Comparison of ENCODE assay signal across 23 mouse cellular contexts in the genomic region with DNA sequence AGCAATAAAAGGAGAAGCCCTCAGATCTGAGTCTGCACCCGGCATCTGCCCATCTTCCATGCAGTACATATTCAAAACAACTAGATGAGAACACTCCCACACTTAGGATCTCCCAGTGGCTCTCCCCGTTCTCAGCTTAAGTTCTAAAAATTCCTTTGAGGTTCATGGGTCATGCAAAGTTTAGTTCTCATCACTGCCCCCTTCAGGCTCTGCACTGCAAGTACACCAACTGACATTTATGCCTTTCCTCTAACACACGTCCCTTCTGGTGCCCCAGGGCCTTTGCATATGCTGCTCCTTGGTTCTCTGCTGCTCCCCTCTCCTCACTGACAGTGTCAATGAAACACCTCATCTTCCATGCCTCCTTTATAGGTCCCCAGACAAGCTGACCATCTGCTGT.
DNase-seq lines count a peak whose midpoint lies in the region; ATAC-seq and TF ChIP-seq lines count a peak whose summit lies in the region.
"Had no signal": no experiment of that assay in that cellular context is flagged by ENCODE, and none has a peak within 500 bp of the region (broad histone marks: within the 10 kb centered on the region; RNA-seq: fewer than 3 reads in every experiment).

No protein-coding gene starts in this region.

- no peak overlapping the region for H3K27ac ChIP-seq in intestine, postnatal 0 days (ENCODE audit: low read depth, low read length)
- H3K27ac ChIP-seq in intestine, embryonic 15.5 days = no peak overlapping the region
- H3K27ac ChIP-seq in liver, embryonic 14.5 days = no peak overlapping the region
- no peak overlapping the region for H3K27ac ChIP-seq in liver, postnatal 0 days (ENCODE audit: low read depth)
- H3K27ac ChIP-seq: hindbrain, embryonic 12.5 days; limb, embryonic 10.5 days; lung, embryonic 15.5 days; macrophage; neural tube, embryonic 15.5 days had no signal

- no peak overlapping the region for H3K9ac ChIP-seq in intestine, postnatal 0 days (ENCODE audit: low read depth, low read length)
- H3K9ac ChIP-seq in intestine, embryonic 15.5 days = no peak overlapping the region
- H3K9ac ChIP-seq in liver, embryonic 14.5 days (replicated peaks) = no peak overlapping the region
- H3K9ac ChIP-seq in liver, postnatal 0 days (replicated peaks) = no peak overlapping the region
- H3K9ac ChIP-seq: hindbrain, embryonic 12.5 days; lung, embryonic 15.5 days; neural tube, embryonic 15.5 days had no signal

- no peaks in the 10 kb centered on the region for H3K36me3 ChIP-seq in intestine, postnatal 0 days (ENCODE audit: control insufficient read depth, insufficient read depth)
- no peaks in the 10 kb centered on the region for H3K36me3 ChIP-seq in intestine, embryonic 15.5 days
- no peaks in the 10 kb centered on the region for H3K36me3 ChIP-seq in liver, embryonic 14.5 days (replicated peaks; ENCODE audit: control insufficient read depth, insufficient read depth, low read depth)
- H3K36me3 ChIP-seq in liver, postnatal 0 days (replicated peaks; ENCODE audit: insufficient read depth, low read length) = no peaks in the 10 kb centered on the region
- H3K36me3 ChIP-seq in E14TG2a.4 (ENCODE audit: insufficient read depth, low read length) = no peaks in the 10 kb centered on the region
- H3K36me3 ChIP-seq: limb, embryonic 10.5 days; lung, embryonic 15.5 days; neural tube, embryonic 15.5 days had no signal

- peak; percentile 26; the same call in 1 of the 2 replicates for TF ChIP-seq CTCF in intestine, postnatal 0 days (IDR thresholded peaks at IDR 0.05; ENCODE audit: low read depth)
- peak; percentile 39 for TF ChIP-seq CTCF in liver, embryonic 14.5 days (IDR thresholded peaks at IDR 0.05; ENCODE audit: low read depth)
- no peak for TF ChIP-seq CTCF in liver, postnatal 0 days (IDR thresholded peaks at IDR 0.05; ENCODE audit: low read depth)
- TF ChIP-seq CTCF in E14TG2a.4 (conservative IDR thresholded peaks at IDR 0.05; ENCODE audit: low read length) = peak; percentile 39

- WGBS in intestine, postnatal 0 days = 60% methylated on average over 3 of the region's 3 CpGs
- 64% methylated on average over 3 of the region's 3 CpGs for WGBS in intestine, embryonic 15.5 days
- WGBS in liver, embryonic 14.5 days (ENCODE audit: insufficient replicate concordance) = 56% methylated on average over 3 of the region's 3 CpGs
- WGBS in liver, postnatal 0 days (ENCODE audit: insufficient replicate concordance) = 56% methylated on average over 3 of the region's 3 CpGs

- no peak for ATAC-seq in intestine, postnatal 0 days
- no peak for ATAC-seq in intestine, embryonic 15.5 days
- ATAC-seq in liver, embryonic 14.5 days (ENCODE audit: insufficient read depth) = no peak
- ATAC-seq in liver, postnatal 0 days = no peak
- ATAC-seq: forebrain, embryonic 16.5 days; inflammation-experienced regulatory T-cells, adult 6 months; midbrain, embryonic 16.5 days had no signal

- H3K4me2 ChIP-seq in intestine, postnatal 0 days (replicated peaks; ENCODE audit: low read depth) = no peak overlapping the region
- no peak overlapping the region for H3K4me2 ChIP-seq in intestine, embryonic 15.5 days (replicated peaks)
- H3K4me2 ChIP-seq in liver, embryonic 14.5 days (ENCODE audit: low read depth) = no peak overlapping the region
- no peak overlapping the region for H3K4me2 ChIP-seq in liver, postnatal 0 days (ENCODE audit: low read depth, low read length)
- H3K4me2 ChIP-seq: hindbrain, embryonic 12.5 days; lung, embryonic 15.5 days; neural tube, embryonic 15.5 days had no signal

- TF ChIP-seq EP300 in liver, embryonic 14.5 days (IDR thresholded peaks at IDR 0.05; ENCODE audit: low read depth) = no peak
- no peak for TF ChIP-seq EP300 in liver, postnatal 0 days (IDR thresholded peaks at IDR 0.05; ENCODE audit: low read depth)

- no peaks in the 10 kb centered on the region for H3K9me3 ChIP-seq in intestine, postnatal 0 days (ENCODE audit: control insufficient read depth)
- H3K9me3 ChIP-seq in intestine, embryonic 15.5 days = no peaks in the 10 kb centered on the region
- H3K9me3 ChIP-seq in liver, embryonic 14.5 days (ENCODE audit: control insufficient read depth, low read length) = no peaks in the 10 kb centered on the region; the same call in 1 of the 2 replicates
- H3K9me3 ChIP-seq in liver, postnatal 0 days (ENCODE audit: low read length) = peaks cover 3% of the 10 kb centered on the region; the same call in 1 of the 2 replicates
- no peaks in the 10 kb centered on the region for H3K9me3 ChIP-seq in E14TG2a.4 (ENCODE audit: low read length)
- H3K9me3 ChIP-seq: limb, embryonic 10.5 days; lung, embryonic 15.5 days had no signal

- H3K27me3 ChIP-seq in intestine, postnatal 0 days (replicated peaks; ENCODE audit: control insufficient read depth, insufficient read depth, low read length) = no peaks in the 10 kb centered on the region
- H3K27me3 ChIP-seq in intestine, embryonic 15.5 days (replicated peaks) = no peaks in the 10 kb centered on the region
- H3K27me3 ChIP-seq in liver, embryonic 14.5 days (ENCODE audit: control insufficient read depth, insufficient read depth, low read length) = no peaks in the 10 kb centered on the region
- no peaks in the 10 kb centered on the region for H3K27me3 ChIP-seq in liver, postnatal 0 days (ENCODE audit: insufficient read depth, low read length)
- no peaks in the 10 kb centered on the region for H3K27me3 ChIP-seq in E14TG2a.4 (ENCODE audit: insufficient read depth, low read length)
- H3K27me3 ChIP-seq: hindbrain, embryonic 12.5 days; lung, embryonic 15.5 days; neural tube, embryonic 15.5 days had no signal

- DNase-seq in liver, embryonic 14.5 days (ENCODE audit: low read depth in 3 of 3, low spot score in 3 of 3) = no peak
- DNase-seq in liver, postnatal 0 days = no peak
- peak; percentile 22 for DNase-seq in WW6 (ENCODE audit: low read depth, low spot score)
- no peak for DNase-seq in adrenal gland, postnatal 36 days
- DNase-seq: adrenal gland, postnatal 14 days; cerebellum, adult 9-10 months; gastrocnemius, postnatal 14 days; heart, adult 18-20 months; kidney, postnatal 36 days; layer of hippocampus, adult 9-11 months; liver; thymus, postnatal 25 days had no signal

- H3K4me3 ChIP-seq in intestine, postnatal 0 days (ENCODE audit: low read depth, low read length) = no peak overlapping the region
- H3K4me3 ChIP-seq in intestine, embryonic 15.5 days (replicated peaks) = no peak overlapping the region
- no peak overlapping the region for H3K4me3 ChIP-seq in liver, embryonic 14.5 days (ENCODE audit: insufficient read depth in 1 of 2, low read depth in 2 of 2, low read length in 2 of 2)
- H3K4me3 ChIP-seq in liver, postnatal 0 days (ENCODE audit: low read depth, low read length) = no peak overlapping the region
- H3K4me3 ChIP-seq in E14TG2a.4 (replicated peaks; ENCODE audit: low read length) = no peak overlapping the region
- H3K4me3 ChIP-seq: hindbrain, embryonic 12.5 days; limb, embryonic 10.5 days; lung, embryonic 15.5 days; neural tube, embryonic 15.5 days had no signal

- H3K4me1 ChIP-seq in intestine, postnatal 0 days (replicated peaks; ENCODE audit: control insufficient read depth, insufficient read depth, low read length) = no peaks in the 10 kb centered on the region
- H3K4me1 ChIP-seq in intestine, embryonic 15.5 days (replicated peaks) = no peaks in the 10 kb centered on the region
- H3K4me1 ChIP-seq in liver, embryonic 14.5 days (replicated peaks; ENCODE audit: control insufficient read depth in 2 of 2, insufficient read depth in 2 of 2, low read length in 1 of 2) = no peaks in the 10 kb centered on the region
- no peaks in the 10 kb centered on the region for H3K4me1 ChIP-seq in liver, postnatal 0 days (ENCODE audit: insufficient read depth)
- 0 out of 2 replicates have a peak, but pooled peaks cover 2% of the 10 kb centered on the region for H3K4me1 ChIP-seq in E14TG2a.4 (replicated peaks; ENCODE audit: low read depth, low read length)
- H3K4me1 ChIP-seq: hindbrain, embryonic 12.5 days; limb, embryonic 10.5 days had no signal
